Mouse (Mus musculus) forebrain, embryonic 13.5 days (tissue): Measurements from ENCODE around the gene Tpd52l1. TPM values are rescaled to one million over a fixed set of nuclear protein-coding genes. Genes with fewer than 3 reads are reported as not detected.
"Not testable (repeated sequence)": the region's sequence is repeated elsewhere in the genome, so short reads cannot be mapped to it uniquely, and the experiment has no call there.

Experiments used
- ATAC-seq: fragments of 200-750 bp; cut with Nextera tagmentation; 2 replicates; pipeline ENCODE4 v1.8.0; 2017
- H3K27ac ChIP-seq: fragments of 300-500 bp; sonication (generic); 2 replicates; pipeline ENCODE4 v1.5.1; 2015; ENCODE audit warnings: inconsistent platforms, mild to moderate bottlenecking, moderate library complexity
- H3K27me3 ChIP-seq: fragments of 300-500 bp; sonication (generic); 2 replicates; pipeline ENCODE4 v1.6.1; 2015; ENCODE audit warnings: mild to moderate bottlenecking, inconsistent platforms
- H3K36me3 ChIP-seq: fragments of 300-500 bp; sonication (generic); 2 replicates; pipeline ENCODE4 v1.6.1; 2015; ENCODE audit warnings: mild to moderate bottlenecking, inconsistent platforms; ENCODE audit not compliant: poor library complexity, severe bottlenecking
- H3K4me1 ChIP-seq: fragments of 300-500 bp; sonication (generic); 2 replicates; pipeline ENCODE4 v1.6.1; 2015; ENCODE audit warnings: inconsistent platforms
- H3K4me2 ChIP-seq: fragments of 300-500 bp; sonication (generic); 2 replicates; pipeline ENCODE4 v1.6.1; 2015; ENCODE audit warnings: inconsistent platforms, mild to moderate bottlenecking, moderate library complexity
- H3K4me3 ChIP-seq: fragments of 300-500 bp; sonication (generic); 2 replicates; pipeline ENCODE4 v1.5.1; 2015; ENCODE audit warnings: mild to moderate bottlenecking, inconsistent platforms
- H3K9ac ChIP-seq: fragments of 300-500 bp; sonication (generic); 2 replicates; pipeline ENCODE4 v1.6.1; 2015; ENCODE audit warnings: mild to moderate bottlenecking, inconsistent platforms
- H3K9me3 ChIP-seq: fragments of 300-500 bp; sonication (generic); replicated peaks from 2 replicates; pipeline ENCODE4 v1.6.1; 2016; ENCODE audit warnings: inconsistent platforms
- WGBS: fragments of 180-500 bp; shearing (Covaris S2); methylation state at CpG from one replicate; pipeline ENCODE4 v1.1.7; 2015; 5-methylcytosine and 5-hydroxymethylcytosine counted together
- polyA plus RNA-seq: library from polyadenylated mRNA; unstranded; fragments of >200 nt; fragmentation: Nextera tagmentation; extraction: Ambion mirVana; gene quantifications from 2 replicates; pipeline ENCODE4 v1.2.1, GENCODE M21; 2015

The Tpd52l1 gene
- polyA plus RNA-seq, 1 experiment from 2014 or later = 12.5 TPM

- H3K9ac ChIP-seq = no peak overlapping the region
These were observed 52.8 kb downstream of the Tpd52l1 start for GRCm38 (mm10) chr10:31392990-31393389.

GRCm38 (mm10) chr10:31390777-31391395 is 54.9 kb downstream of the Tpd52l1 start:
- no peak overlapping the region for H3K4me3 ChIP-seq
- H3K27ac ChIP-seq = no peak overlapping the region
- no peaks in the 10 kb centered on the region for H3K9me3 ChIP-seq
- no peaks in the 10 kb centered on the region for H3K4me1 ChIP-seq
- H3K27me3 ChIP-seq = no peaks in the 10 kb centered on the region
- H3K36me3 ChIP-seq = no peaks in the 10 kb centered on the region
- 91% methylated on average over 4 of the region's 4 CpGs for WGBS
- no peak overlapping the region for H3K4me2 ChIP-seq
- no peak overlapping the region for H3K9ac ChIP-seq
- ATAC-seq = no peak

More at GRCm38 (mm10) chr10:31392990-31393389, 52.8 kb downstream of the Tpd52l1 start:
- no peak for ATAC-seq
- Histone ChIP-seq H3K4me1 (no peaks in the 10 kb centered on the region), H3K4me2 (no peak overlapping the region), H3K36me3 (no peaks in the 10 kb centered on the region), H3K27ac (no peak overlapping the region), H3K9me3 (no peaks in the 10 kb centered on the region), H3K4me3 (no peak overlapping the region), H3K27me3 (no peaks in the 10 kb centered on the region)
- WGBS = 63% methylated on average over 1 of the region's 1 CpGs

- H3K27me3 ChIP-seq, H3K36me3 ChIP-seq, ATAC-seq, H3K9ac ChIP-seq, H3K4me2 ChIP-seq, H3K4me3 ChIP-seq, H3K9me3 ChIP-seq, H3K27ac ChIP-seq, H3K4me1 ChIP-seq: not testable (repeated sequence)
- WGBS = 92% methylated on average over 1 of the region's 1 CpGs
These were observed 57.2 kb downstream of the Tpd52l1 start for GRCm38 (mm10) chr10:31388566-31388965.

- not testable (repeated sequence) for H3K9ac ChIP-seq, H3K4me3 ChIP-seq, H3K4me2 ChIP-seq, H3K4me1 ChIP-seq, H3K36me3 ChIP-seq, ATAC-seq, H3K9me3 ChIP-seq, H3K27ac ChIP-seq, H3K27me3 ChIP-seq
- 13% methylated on average over 4 of the region's 5 CpGs for WGBS
These were observed 75.6 kb downstream of the Tpd52l1 start for GRCm38 (mm10) chr10:31370200-31370599.

GRCm38 (mm10) chr10:31359749-31360148 is 86.0 kb downstream of the Tpd52l1 start:
- Histone ChIP-seq H3K36me3 (no peaks in the 10 kb centered on the region), H3K9ac (no peak overlapping the region), H3K9me3 (no peaks in the 10 kb centered on the region), H3K27me3 (no peaks in the 10 kb centered on the region), H3K4me1 (no peaks in the 10 kb centered on the region), H3K27ac (no peak overlapping the region), H3K4me3 (no peak overlapping the region), H3K4me2 (no peak overlapping the region)
- ATAC-seq = no peak
- 85% methylated on average over 4 of the region's 4 CpGs for WGBS

GRCm38 (mm10) chr10:31354886-31355461 is 90.8 kb downstream of the Tpd52l1 start:
- no peaks in the 10 kb centered on the region for H3K36me3 ChIP-seq
- no peak overlapping the region for H3K27ac ChIP-seq
- no peaks in the 10 kb centered on the region for H3K27me3 ChIP-seq
- 0 out of 2 replicates have a peak, but pooled peaks cover 5% of the 10 kb centered on the region for H3K4me1 ChIP-seq
- no peak for ATAC-seq
- WGBS = 52% methylated on average over 7 of the region's 7 CpGs
- no peak overlapping the region for H3K4me3 ChIP-seq
- H3K9ac ChIP-seq = no peak overlapping the region
- H3K4me2 ChIP-seq = no peak overlapping the region
- H3K9me3 ChIP-seq = no peaks in the 10 kb centered on the region

- Histone ChIP-seq H3K4me3 (no peak overlapping the region), H3K9me3 (no peaks in the 10 kb centered on the region), H3K27ac (no peak overlapping the region), H3K27me3 (no peaks in the 10 kb centered on the region), H3K36me3 (no peaks in the 10 kb centered on the region), H3K4me2 (no peak overlapping the region), H3K9ac (no peak overlapping the region), H3K4me1 (0 out of 2 replicates have a peak, but pooled peaks cover 5% of the 10 kb centered on the region)
- ATAC-seq = no peak
- 78% methylated on average over 2 of the region's 2 CpGs for WGBS
These were observed 91.6 kb downstream of the Tpd52l1 start for GRCm38 (mm10) chr10:31354141-31354540.

- Histone ChIP-seq H3K9me3 (no peaks in the 10 kb centered on the region), H3K27me3 (no peaks in the 10 kb centered on the region), H3K4me3 (no peak overlapping the region), H3K27ac (no peak overlapping the region), H3K36me3 (no peaks in the 10 kb centered on the region), H3K4me2 (no peak overlapping the region), H3K9ac (no peak overlapping the region), H3K4me1 (0 out of 2 replicates have a peak, but pooled peaks cover 5% of the 10 kb centered on the region)
- 45% methylated on average over 1 of the region's 1 CpGs for WGBS
- ATAC-seq = no peak; the same call in 1 of the 2 replicates
These were observed 92.8 kb downstream of the Tpd52l1 start for GRCm38 (mm10) chr10:31352845-31353427.

GRCm38 (mm10) chr10:31351056-31351455 is 94.7 kb downstream of the Tpd52l1 start:
- no peaks in the 10 kb centered on the region for H3K9me3 ChIP-seq
- 96% methylated on average over 2 of the region's 2 CpGs for WGBS
- no peak overlapping the region for H3K4me3 ChIP-seq
- H3K27me3 ChIP-seq = no peaks in the 10 kb centered on the region
- H3K4me2 ChIP-seq = no peak overlapping the region
- H3K4me1 ChIP-seq = 0 out of 2 replicates have a peak, but pooled peaks cover 5% of the 10 kb centered on the region
- no peak for ATAC-seq
- no peaks in the 10 kb centered on the region for H3K36me3 ChIP-seq
- no peak overlapping the region for H3K9ac ChIP-seq
- no peak overlapping the region for H3K27ac ChIP-seq

- 87% methylated on average over 8 of the region's 8 CpGs for WGBS
- no peak for ATAC-seq
These were observed 99.4 kb downstream of the Tpd52l1 start for GRCm38 (mm10) chr10:31346401-31346800.

GRCm38 (mm10) chr10:31336432-31336831 is 109.3 kb downstream of the Tpd52l1 start:
- 93% methylated on average over 5 of the region's 5 CpGs for WGBS
- Histone ChIP-seq H3K4me3 (no peak overlapping the region), H3K36me3 (no peaks in the 10 kb centered on the region), H3K27me3 (no peaks in the 10 kb centered on the region), H3K4me2 (no peak overlapping the region), H3K9ac (no peak overlapping the region), H3K9me3 (no peaks in the 10 kb centered on the region), H3K27ac (no peak overlapping the region), H3K4me1 (no peaks in the 10 kb centered on the region)
- no peak for ATAC-seq

More at GRCm38 (mm10) chr10:31346401-31346800, 99.4 kb downstream of the Tpd52l1 start:
- Histone ChIP-seq H3K27me3 (no peaks in the 10 kb centered on the region), H3K9ac (no peak overlapping the region), H3K36me3 (no peaks in the 10 kb centered on the region), H3K4me1 (no peaks in the 10 kb centered on the region), H3K4me2 (no peak overlapping the region), H3K9me3 (no peaks in the 10 kb centered on the region), H3K4me3 (no peak overlapping the region), H3K27ac (no peak overlapping the region)

GRCm38 (mm10) chr10:31331225-31331775 is 114.5 kb downstream of the Tpd52l1 start:
- Histone ChIP-seq H3K9me3 (no peaks in the 10 kb centered on the region), H3K9ac (no peak overlapping the region), H3K27ac (no peak overlapping the region), H3K4me3 (no peak overlapping the region), H3K4me1 (no peaks in the 10 kb centered on the region), H3K4me2 (no peak overlapping the region), H3K36me3 (peaks cover 18% of the 10 kb centered on the region), H3K27me3 (no peaks in the 10 kb centered on the region)
- WGBS = 89% methylated on average over 4 of the region's 4 CpGs
- peak; percentile 84 for ATAC-seq
